Mouse (Mus musculus): Measurements from ENCODE around the gene Adamts16. TPM values are rescaled to one million over a fixed set of nuclear protein-coding genes. Genes with fewer than 3 reads are reported as not detected.

Adamts16 gene
- polyA plus RNA-seq, 1 experiment from 2014 or later, result 2.3 TPM

GRCm38 (mm10) chr13:70842126-70842525, 515 bp upstream of the Adamts16 start:
- no peak for DNase-seq (ENCODE audit: low spot score)
- no peaks in the 10 kb centered on the region for H3K9me3 ChIP-seq (ENCODE audit: control insufficient read depth, low read length)
- no peak overlapping the region for H3K9ac ChIP-seq (ENCODE audit: low read length)
- 0 out of 2 replicates have a peak overlapping the region, but pooled peaks have one; percentile 54 for H3K4me2 ChIP-seq (ENCODE audit: low read depth)
- no peaks in the 10 kb centered on the region for H3K36me3 ChIP-seq (ENCODE audit: control insufficient read depth, insufficient read depth, low read length)
- H3K27ac ChIP-seq (ENCODE audit: low read depth, low read length), result no peak overlapping the region
- 41% methylated on average over 4 of the region's 4 CpGs for WGBS
- 0 out of 2 replicates have a peak, but pooled peaks cover 2% of the 10 kb centered on the region for H3K4me1 ChIP-seq (ENCODE audit: control insufficient read depth, insufficient read depth, low read length)
- H3K4me3 ChIP-seq (ENCODE audit: low read depth, low read length), result no peak overlapping the region
- ATAC-seq (ENCODE audit: insufficient read depth, low FRiP score, low TSS enrichment), result 0 out of 2 replicates have a peak, but pooled peaks have one; percentile 4
- peaks cover 23% of the 10 kb centered on the region for H3K27me3 ChIP-seq (ENCODE audit: control insufficient read depth, insufficient read depth, low read length)

- Histone ChIP-seq H3K9me3 (ENCODE audit: control insufficient read depth, low read length) (no peaks in the 10 kb centered on the region), H3K4me1 (ENCODE audit: control insufficient read depth, insufficient read depth, low read length) (0 out of 2 replicates have a peak, but pooled peaks cover 2% of the 10 kb centered on the region), H3K9ac (ENCODE audit: low read length) (no peak overlapping the region), H3K27ac (ENCODE audit: low read depth, low read length) (no peak overlapping the region), H3K4me3 (ENCODE audit: low read depth, low read length) (no peak overlapping the region), H3K4me2 (ENCODE audit: low read depth) (no peak overlapping the region), H3K36me3 (ENCODE audit: control insufficient read depth, insufficient read depth, low read length) (no peaks in the 10 kb centered on the region), H3K27me3 (ENCODE audit: control insufficient read depth, insufficient read depth, low read length) (peaks cover 23% of the 10 kb centered on the region)
- ATAC-seq (ENCODE audit: insufficient read depth, low FRiP score, low TSS enrichment) (no peak), DNase-seq (ENCODE audit: low spot score) (peak; percentile 82)
- 12% methylated on average over 6 of the region's 6 CpGs for WGBS
Measured at GRCm38 (mm10) chr13:70840161-70840560, 1.4 kb downstream of the Adamts16 start.

DNA sequence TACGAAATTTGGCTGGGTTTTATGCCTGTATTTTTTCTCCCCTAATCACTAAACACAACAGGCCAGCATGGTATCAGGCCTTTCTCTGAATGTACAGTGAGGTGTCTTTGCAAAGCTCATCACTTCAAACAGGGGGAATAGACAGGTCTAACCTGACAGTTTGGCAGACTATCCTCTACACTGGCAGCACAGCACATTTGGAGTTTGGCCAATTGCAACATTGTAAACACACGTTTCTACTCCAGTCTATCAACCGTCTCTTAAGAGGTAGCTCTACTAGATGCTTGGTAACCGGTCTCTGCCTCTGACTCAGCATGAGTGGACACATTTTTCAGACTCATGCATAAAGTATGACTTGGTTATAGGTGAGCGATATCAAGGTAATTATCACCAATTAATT, 4.0 kb downstream of the Adamts16 start:
- 91% methylated on average over 5 of the region's 5 CpGs for WGBS
- H3K36me3 ChIP-seq (ENCODE audit: control insufficient read depth, insufficient read depth, low read length), result no peaks in the 10 kb centered on the region
- no peak overlapping the region for H3K4me2 ChIP-seq (ENCODE audit: low read depth)
- H3K9me3 ChIP-seq (ENCODE audit: control insufficient read depth, low read length), result no peaks in the 10 kb centered on the region
- H3K27ac ChIP-seq (ENCODE audit: low read depth, low read length), result no peak overlapping the region
- no peak for ATAC-seq (ENCODE audit: insufficient read depth, low FRiP score, low TSS enrichment)
- DNase-seq (ENCODE audit: low spot score), result no peak
- H3K4me3 ChIP-seq (ENCODE audit: low read depth, low read length), result no peak overlapping the region
- no peak overlapping the region for H3K9ac ChIP-seq (ENCODE audit: low read length)
- 0 out of 2 replicates have a peak, but pooled peaks cover 2% of the 10 kb centered on the region for H3K4me1 ChIP-seq (ENCODE audit: control insufficient read depth, insufficient read depth, low read length)
- peaks cover 23% of the 10 kb centered on the region for H3K27me3 ChIP-seq (ENCODE audit: control insufficient read depth, insufficient read depth, low read length)

DNA sequence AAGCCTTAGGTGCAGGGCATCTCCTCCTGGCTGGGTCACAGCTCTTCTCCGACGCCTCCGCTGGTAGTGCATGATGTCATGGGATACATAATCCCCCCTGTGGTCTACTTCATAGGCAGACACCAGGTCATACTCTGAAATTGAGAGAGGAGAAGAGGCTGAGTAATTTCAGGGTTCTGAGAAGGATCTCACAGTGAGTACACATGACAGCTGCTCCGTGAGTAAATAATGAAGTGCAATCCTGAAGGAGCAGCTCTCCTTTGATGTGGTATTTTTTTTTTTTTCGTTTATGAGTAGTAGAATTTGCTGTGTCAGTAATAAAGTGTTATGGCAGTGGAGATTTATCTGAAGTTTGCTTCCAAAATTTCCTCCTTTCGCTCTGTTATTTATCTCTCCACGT, 5.4 kb downstream of the Adamts16 start:
- Histone ChIP-seq H3K4me1 (ENCODE audit: control insufficient read depth, insufficient read depth, low read length) (no peaks in the 10 kb centered on the region), H3K9ac (ENCODE audit: low read length) (no peak overlapping the region), H3K9me3 (ENCODE audit: control insufficient read depth, low read length) (no peaks in the 10 kb centered on the region), H3K4me2 (ENCODE audit: low read depth) (no peak overlapping the region), H3K27me3 (ENCODE audit: control insufficient read depth, insufficient read depth, low read length) (peaks cover 10% of the 10 kb centered on the region), H3K27ac (ENCODE audit: low read depth, low read length) (no peak overlapping the region), H3K4me3 (ENCODE audit: low read depth, low read length) (no peak overlapping the region), H3K36me3 (ENCODE audit: control insufficient read depth, insufficient read depth, low read length) (no peaks in the 10 kb centered on the region)
- ATAC-seq (ENCODE audit: insufficient read depth, low FRiP score, low TSS enrichment) (no peak), DNase-seq (ENCODE audit: low spot score) (no peak)
- 74% methylated on average over 7 of the region's 7 CpGs for WGBS

DNA sequence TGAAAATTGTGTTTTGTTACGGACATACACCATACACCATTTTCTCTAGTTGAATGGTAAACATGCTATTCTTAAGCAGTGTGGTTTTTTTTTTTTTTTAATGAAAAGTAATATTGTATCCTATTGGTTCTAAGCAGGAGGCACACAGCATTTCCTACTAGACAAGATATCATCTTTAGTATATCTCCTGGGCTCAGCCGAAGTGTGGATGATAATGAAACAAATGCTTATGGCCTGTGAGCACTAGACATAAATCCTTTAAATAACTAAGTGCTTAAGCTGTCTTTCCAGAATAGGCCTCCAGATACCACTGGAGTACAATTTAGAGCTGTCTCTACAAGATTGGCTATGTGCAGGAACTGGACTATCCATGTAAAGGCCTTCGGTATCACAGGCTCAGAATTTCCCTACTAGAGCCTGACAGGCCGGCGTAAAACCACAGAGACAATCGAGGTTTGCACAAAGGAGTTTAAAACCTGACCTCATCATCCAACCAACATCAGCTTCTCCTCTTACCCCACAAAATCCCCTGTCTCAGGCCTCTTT, 8.9 kb downstream of the Adamts16 start:
- Histone ChIP-seq H3K27me3 (ENCODE audit: control insufficient read depth, insufficient read depth, low read length) (no peaks in the 10 kb centered on the region), H3K9me3 (ENCODE audit: control insufficient read depth, low read length) (no peaks in the 10 kb centered on the region), H3K9ac (ENCODE audit: low read length) (no peak overlapping the region), H3K4me2 (ENCODE audit: low read depth) (no peak overlapping the region), H3K4me1 (ENCODE audit: control insufficient read depth, insufficient read depth, low read length) (no peaks in the 10 kb centered on the region), H3K27ac (ENCODE audit: low read depth, low read length) (no peak overlapping the region), H3K36me3 (ENCODE audit: control insufficient read depth, insufficient read depth, low read length) (no peaks in the 10 kb centered on the region), H3K4me3 (ENCODE audit: low read depth, low read length) (no peak overlapping the region)
- WGBS, result 86% methylated on average over 6 of the region's 6 CpGs
- ATAC-seq (ENCODE audit: insufficient read depth, low FRiP score, low TSS enrichment), result no peak
- no peak for DNase-seq (ENCODE audit: low spot score)

DNA sequence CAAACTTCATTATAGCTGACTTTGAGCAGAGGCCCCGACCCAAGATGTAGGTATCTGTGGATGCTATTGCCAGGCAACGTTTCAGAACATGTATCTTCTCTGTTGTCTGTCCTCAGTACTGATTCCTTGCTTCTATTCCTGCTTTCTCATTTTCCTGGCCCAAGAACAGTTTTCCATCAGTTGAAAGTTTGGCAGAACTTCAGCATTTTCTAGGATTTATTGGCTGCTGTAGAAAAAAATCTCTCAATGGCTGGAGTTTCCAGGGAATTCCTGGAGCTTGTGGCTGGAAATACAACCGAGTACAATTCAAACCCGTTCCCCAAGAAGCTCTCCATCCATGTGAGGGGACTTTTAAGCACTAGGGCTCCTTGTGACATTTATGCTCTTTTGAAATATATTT, 10.6 kb downstream of the Adamts16 start:
- no peaks in the 10 kb centered on the region for H3K4me1 ChIP-seq (ENCODE audit: control insufficient read depth, insufficient read depth, low read length)
- 84% methylated on average over 4 of the region's 4 CpGs for WGBS
- no peaks in the 10 kb centered on the region for H3K9me3 ChIP-seq (ENCODE audit: control insufficient read depth, low read length)
- H3K27ac ChIP-seq (ENCODE audit: low read depth, low read length), result no peak overlapping the region
- no peaks in the 10 kb centered on the region for H3K36me3 ChIP-seq (ENCODE audit: control insufficient read depth, insufficient read depth, low read length)
- no peak overlapping the region for H3K9ac ChIP-seq (ENCODE audit: low read length)
- H3K27me3 ChIP-seq (ENCODE audit: control insufficient read depth, insufficient read depth, low read length), result no peaks in the 10 kb centered on the region
- no peak overlapping the region for H3K4me3 ChIP-seq (ENCODE audit: low read depth, low read length)
- ATAC-seq (ENCODE audit: insufficient read depth, low FRiP score, low TSS enrichment) (no peak), DNase-seq (ENCODE audit: low spot score) (no peak)
- no peak overlapping the region for H3K4me2 ChIP-seq (ENCODE audit: low read depth)

- Histone ChIP-seq H3K27ac (ENCODE audit: low read depth, low read length) (no peak overlapping the region), H3K4me3 (ENCODE audit: low read depth, low read length) (no peak overlapping the region), H3K4me2 (ENCODE audit: low read depth) (no peak overlapping the region), H3K9ac (ENCODE audit: low read length) (no peak overlapping the region), H3K9me3 (ENCODE audit: control insufficient read depth, low read length) (no peaks in the 10 kb centered on the region), H3K27me3 (ENCODE audit: control insufficient read depth, insufficient read depth, low read length) (no peaks in the 10 kb centered on the region), H3K36me3 (ENCODE audit: control insufficient read depth, insufficient read depth, low read length) (no peaks in the 10 kb centered on the region), H3K4me1 (ENCODE audit: control insufficient read depth, insufficient read depth, low read length) (no peaks in the 10 kb centered on the region)
- DNase-seq (ENCODE audit: low spot score), result no peak
- 55% methylated on average over 4 of the region's 4 CpGs for WGBS
- no peak for ATAC-seq (ENCODE audit: insufficient read depth, low FRiP score, low TSS enrichment)
Measured at GRCm38 (mm10) chr13:70827507-70827906, 14.1 kb downstream of the Adamts16 start.

- DNase-seq (ENCODE audit: low spot score) (no peak), ATAC-seq (ENCODE audit: insufficient read depth, low FRiP score, low TSS enrichment) (no peak)
- H3K4me3 ChIP-seq (ENCODE audit: low read depth, low read length), result no peak overlapping the region
- no peak overlapping the region for H3K4me2 ChIP-seq (ENCODE audit: low read depth)
- H3K36me3 ChIP-seq (ENCODE audit: control insufficient read depth, insufficient read depth, low read length), result no peaks in the 10 kb centered on the region
- no peaks in the 10 kb centered on the region for H3K27me3 ChIP-seq (ENCODE audit: control insufficient read depth, insufficient read depth, low read length)
- no peak overlapping the region for H3K27ac ChIP-seq (ENCODE audit: low read depth, low read length)
- 51% methylated on average over 5 of the region's 5 CpGs for WGBS
- no peak overlapping the region for H3K9ac ChIP-seq (ENCODE audit: low read length)
- H3K4me1 ChIP-seq (ENCODE audit: control insufficient read depth, insufficient read depth, low read length), result no peaks in the 10 kb centered on the region
- H3K9me3 ChIP-seq (ENCODE audit: control insufficient read depth, low read length), result no peaks in the 10 kb centered on the region
Measured at GRCm38 (mm10) chr13:70825265-70825664, 16.3 kb downstream of the Adamts16 start.

DNA sequence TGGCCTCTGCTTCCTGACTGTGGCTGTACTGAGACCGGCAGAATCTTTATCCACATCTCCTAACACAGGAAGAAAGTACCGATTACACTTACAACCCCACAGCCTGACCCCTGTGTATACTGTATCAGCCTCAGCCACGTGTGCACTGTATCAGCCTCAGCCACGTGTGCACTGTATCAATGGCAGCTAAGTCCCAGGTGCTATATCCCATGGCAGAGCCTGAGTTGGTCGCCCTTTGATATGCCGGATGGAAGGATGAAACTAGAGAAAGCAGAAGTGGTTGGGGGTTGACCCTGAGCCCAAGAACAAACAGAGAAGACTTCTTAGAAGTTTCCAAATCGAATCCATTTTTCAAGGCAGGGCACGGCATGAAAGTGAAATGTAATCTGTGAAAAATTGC, 17.9 kb downstream of the Adamts16 start:
- Histone ChIP-seq H3K4me1 (ENCODE audit: control insufficient read depth, insufficient read depth, low read length) (no peaks in the 10 kb centered on the region), H3K4me2 (ENCODE audit: low read depth) (no peak overlapping the region), H3K36me3 (ENCODE audit: control insufficient read depth, insufficient read depth, low read length) (no peaks in the 10 kb centered on the region), H3K4me3 (ENCODE audit: low read depth, low read length) (no peak overlapping the region), H3K9me3 (ENCODE audit: control insufficient read depth, low read length) (no peaks in the 10 kb centered on the region), H3K27ac (ENCODE audit: low read depth, low read length) (no peak overlapping the region), H3K27me3 (ENCODE audit: control insufficient read depth, insufficient read depth, low read length) (no peaks in the 10 kb centered on the region), H3K9ac (ENCODE audit: low read length) (no peak overlapping the region)
- ATAC-seq (ENCODE audit: insufficient read depth, low FRiP score, low TSS enrichment) (no peak), DNase-seq (ENCODE audit: low spot score) (no peak)
- 67% methylated on average over 8 of the region's 8 CpGs for WGBS
